Mouse (Mus musculus): Measurements from ENCODE around the gene Hist1h4i. TPM values are rescaled to one million over a fixed set of nuclear protein-coding genes. Genes with fewer than 3 reads are reported as not detected.
A peak's percentile ranks its signal among the peaks of the same experiment; 100 is the strongest.
"Not testable (repeated sequence)": the region's sequence is repeated elsewhere in the genome, so short reads cannot be mapped to it uniquely, and the experiment has no call there.

The Hist1h4i gene
- total and polyA plus RNA-seq, 2 experiments = 5.2 to 9.2 TPM

DNA sequence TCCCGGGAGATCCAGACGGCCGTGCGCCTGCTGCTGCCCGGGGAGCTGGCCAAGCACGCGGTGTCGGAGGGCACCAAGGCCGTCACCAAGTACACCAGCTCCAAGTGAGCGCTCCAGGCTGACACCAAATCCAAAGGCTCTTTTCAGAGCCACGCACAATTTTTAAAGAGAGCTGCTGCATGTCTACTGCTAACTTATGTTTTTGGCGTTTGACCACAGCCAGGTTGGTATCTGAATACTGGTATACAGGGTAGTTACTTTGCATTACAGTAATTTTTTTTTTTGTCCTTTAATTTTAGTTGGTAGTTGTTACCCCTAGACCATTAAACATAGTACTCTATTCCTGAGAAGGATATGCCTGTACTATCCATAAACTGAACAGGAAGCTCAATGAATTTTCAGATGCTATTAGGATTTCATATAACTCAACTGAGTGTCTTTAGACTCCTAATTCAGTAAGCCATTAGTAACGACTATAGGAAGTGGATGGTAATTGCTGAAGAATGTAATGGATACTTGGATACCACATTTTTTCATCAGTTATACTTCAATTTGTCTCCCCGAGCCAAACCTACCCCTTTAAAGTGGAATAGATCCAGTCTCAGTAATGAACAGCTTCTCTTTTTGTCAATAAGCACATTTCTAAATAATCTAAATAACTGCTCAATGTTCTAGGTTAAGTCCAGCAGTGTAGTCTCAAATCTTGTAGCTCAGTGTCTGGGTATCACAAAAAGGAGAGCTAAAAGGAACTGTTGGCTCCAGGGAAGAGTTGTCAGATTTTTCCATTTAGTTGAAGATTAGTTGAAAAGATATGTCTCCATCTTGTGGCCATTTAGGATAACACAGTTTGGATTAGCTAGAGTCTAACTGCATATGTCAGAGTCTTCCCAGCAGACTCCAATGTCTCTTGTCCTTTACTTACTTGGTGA is 2.6 kb upstream of the Hist1h4i start:
- peak; percentile 35 for TF ChIP-seq CTCF (IDR thresholded peaks at IDR 0.05; ENCODE audit: low read depth, low read length)
- TF ChIP-seq POLR2A (IDR thresholded peaks at IDR 0.05; ENCODE audit: extremely low read depth, insufficient read depth, low read length) = no peak
- Histone ChIP-seq H3K36me3 (ENCODE audit: control insufficient read depth, insufficient read depth, low read length) (no peaks in the 10 kb centered on the region), H3K9ac (ENCODE audit: low read depth, low read length) (peak overlapping the region; percentile 57; the same call in 1 of the 2 replicates), H3K27me3 (ENCODE audit: control insufficient read depth, insufficient read depth, low read length) (no peaks in the 10 kb centered on the region), H3K79me2 (ENCODE audit: control insufficient read depth, insufficient read depth, low read length) (no peaks in the 10 kb centered on the region), H3K4me3 (ENCODE audit: insufficient read depth, low read depth, low read length) (peak overlapping the region; percentile 39; the same call in 1 of the 2 replicates), H3K4me1 (ENCODE audit: control insufficient read depth, insufficient read depth, low read length) (peaks cover 11% of the 10 kb centered on the region), H3K27ac (replicated peaks; ENCODE audit: insufficient read depth, low read depth, low read length) (no peak overlapping the region)
- WGBS = 3% methylated on average over 13 of the region's 14 CpGs
- peak; percentile 73 for DNase-seq (ENCODE audit: extremely low read depth, low read depth, low spot score)

DNA sequence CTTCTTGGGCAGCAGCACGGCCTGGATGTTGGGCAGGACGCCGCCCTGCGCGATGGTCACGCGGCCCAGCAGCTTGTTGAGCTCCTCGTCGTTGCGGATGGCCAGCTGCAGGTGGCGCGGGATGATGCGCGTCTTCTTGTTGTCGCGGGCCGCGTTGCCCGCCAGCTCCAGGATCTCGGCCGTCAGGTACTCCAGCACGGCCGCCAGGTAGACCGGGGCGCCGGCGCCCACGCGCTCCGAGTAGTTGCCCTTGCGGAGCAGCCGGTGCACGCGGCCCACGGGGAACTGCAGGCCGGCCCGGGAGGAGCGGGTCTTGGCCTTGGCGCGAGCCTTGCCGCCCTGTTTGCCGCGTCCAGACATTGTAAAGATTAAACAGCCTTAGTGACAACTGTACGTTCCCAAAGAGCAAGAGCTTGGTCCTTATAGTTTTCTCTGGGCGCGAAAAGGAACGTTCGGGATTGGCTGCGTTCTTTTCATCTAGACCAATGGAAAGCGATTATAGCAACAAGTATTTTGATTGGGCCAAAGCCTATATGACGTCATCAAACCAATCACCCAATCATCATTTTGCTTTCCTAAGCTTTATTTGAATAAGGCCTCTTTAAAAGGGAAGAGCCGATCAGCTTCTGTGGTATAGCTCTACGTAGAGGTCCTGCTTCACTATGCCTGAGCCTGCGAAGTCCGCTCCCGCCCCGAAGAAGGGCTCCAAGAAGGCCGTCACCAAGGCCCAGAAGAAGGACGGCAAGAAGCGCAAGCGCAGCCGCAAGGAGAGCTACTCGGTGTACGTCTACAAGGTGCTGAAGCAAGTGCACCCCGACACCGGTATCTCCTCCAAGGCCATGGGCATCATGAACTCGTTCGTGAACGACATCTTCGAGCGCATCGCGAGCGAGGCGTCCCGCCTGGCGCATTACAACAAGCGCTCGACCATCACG is 1.7 kb upstream of the Hist1h4i start, which contains the start of the genes Hist1h2ag and Hist1h2bj:
Gene Hist1h2ag, minus strand, starts transcription at position 377 of the 935 bp plus-strand sequence.
Gene Hist1h2bj, plus strand, starts transcription at position 647 of the 935 bp plus-strand sequence.
- Histone ChIP-seq H3K9ac (ENCODE audit: low read depth, low read length) (peak within 1 kb of the TSS; percentile 57; the same call in 1 of the 2 replicates), H3K27ac (replicated peaks; ENCODE audit: insufficient read depth, low read depth, low read length) (peak within 1 kb of the TSS; percentile 74; the same call in 1 of the 2 replicates), H3K4me3 (ENCODE audit: insufficient read depth, low read depth, low read length) (peak within 1 kb of the TSS; percentile 60), H3K4me1 (ENCODE audit: control insufficient read depth, insufficient read depth, low read length) (peaks cover 11% of the 10 kb centered on the region)
- H3K27me3 ChIP-seq (ENCODE audit: control insufficient read depth, insufficient read depth, low read length); H3K79me2 ChIP-seq (ENCODE audit: control insufficient read depth, insufficient read depth, low read length); H3K36me3 ChIP-seq (ENCODE audit: control insufficient read depth, insufficient read depth, low read length): not testable (repeated sequence)
- TF ChIP-seq POLR2A (IDR thresholded peaks at IDR 0.05; ENCODE audit: extremely low read depth, insufficient read depth, low read length) = peak; percentile 42; the same call in 1 of the 2 replicates
- WGBS = under 1% methylated on average over 53 of the region's 80 CpGs
- peak; percentile 99 for DNase-seq (ENCODE audit: extremely low read depth, low read depth, low spot score)

DNA sequence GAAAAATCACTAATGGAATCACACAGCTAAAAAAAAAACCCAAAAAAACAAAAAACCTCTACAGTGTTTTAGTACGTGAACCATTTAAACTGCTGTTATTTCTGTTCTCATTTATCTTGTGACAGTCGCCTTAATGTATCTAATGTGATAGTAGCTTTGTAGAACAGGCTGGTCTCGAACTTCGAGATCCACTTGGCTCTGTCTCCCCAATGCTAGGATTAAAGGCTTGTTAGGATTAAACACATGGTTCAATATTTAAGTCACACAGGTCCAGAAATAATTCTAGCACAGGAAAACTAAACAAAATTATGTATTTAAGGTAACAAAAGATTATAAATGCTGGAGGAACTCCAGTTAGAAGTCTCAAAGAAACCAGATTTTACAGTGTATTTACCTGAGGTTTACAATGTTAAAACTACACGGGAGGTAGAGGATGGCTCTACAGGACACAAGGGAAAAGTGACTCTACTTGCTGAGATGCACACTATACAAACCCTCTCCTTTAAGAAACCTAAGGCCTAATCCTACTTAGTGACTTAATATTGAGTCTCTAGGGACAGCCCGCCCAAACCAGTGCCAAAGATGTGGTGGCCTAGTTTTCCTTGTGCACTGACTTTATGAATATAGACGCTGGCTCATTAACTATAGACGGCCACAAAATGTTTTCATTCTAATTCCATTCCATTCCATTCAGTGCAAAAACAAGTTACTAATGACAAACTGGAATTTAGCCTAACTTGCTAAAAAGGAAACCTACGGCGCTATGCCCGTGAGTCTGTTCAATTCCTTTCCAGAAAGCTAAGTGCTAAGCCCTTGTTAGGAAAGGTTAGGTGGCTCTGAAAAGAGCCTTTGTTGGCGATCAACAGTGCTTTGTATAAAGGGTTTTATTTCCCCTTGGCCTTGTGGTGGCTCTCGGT is 747 bp upstream of the Hist1h4i start:
- Histone ChIP-seq H3K79me2 (ENCODE audit: control insufficient read depth, insufficient read depth, low read length) (no peaks in the 10 kb centered on the region), H3K4me3 (ENCODE audit: insufficient read depth, low read depth, low read length) (0 out of 2 replicates have a peak overlapping the region, but pooled peaks have one; percentile 16), H3K27me3 (ENCODE audit: control insufficient read depth, insufficient read depth, low read length) (no peaks in the 10 kb centered on the region), H3K4me1 (ENCODE audit: control insufficient read depth, insufficient read depth, low read length) (peaks cover 11% of the 10 kb centered on the region), H3K27ac (replicated peaks; ENCODE audit: insufficient read depth, low read depth, low read length) (peak overlapping the region; percentile 74; the same call in 1 of the 2 replicates), H3K9ac (ENCODE audit: low read depth, low read length) (no peak overlapping the region), H3K36me3 (ENCODE audit: control insufficient read depth, insufficient read depth, low read length) (no peaks in the 10 kb centered on the region)
- DNase-seq (ENCODE audit: extremely low read depth, low read depth, low spot score) = no peak
- no peak for TF ChIP-seq POLR2A (IDR thresholded peaks at IDR 0.05; ENCODE audit: extremely low read depth, insufficient read depth, low read length)
- TF ChIP-seq CTCF (IDR thresholded peaks at IDR 0.05; ENCODE audit: low read depth, low read length) = no peak
- WGBS = 19% methylated on average over 13 of the region's 13 CpGs

DNA sequence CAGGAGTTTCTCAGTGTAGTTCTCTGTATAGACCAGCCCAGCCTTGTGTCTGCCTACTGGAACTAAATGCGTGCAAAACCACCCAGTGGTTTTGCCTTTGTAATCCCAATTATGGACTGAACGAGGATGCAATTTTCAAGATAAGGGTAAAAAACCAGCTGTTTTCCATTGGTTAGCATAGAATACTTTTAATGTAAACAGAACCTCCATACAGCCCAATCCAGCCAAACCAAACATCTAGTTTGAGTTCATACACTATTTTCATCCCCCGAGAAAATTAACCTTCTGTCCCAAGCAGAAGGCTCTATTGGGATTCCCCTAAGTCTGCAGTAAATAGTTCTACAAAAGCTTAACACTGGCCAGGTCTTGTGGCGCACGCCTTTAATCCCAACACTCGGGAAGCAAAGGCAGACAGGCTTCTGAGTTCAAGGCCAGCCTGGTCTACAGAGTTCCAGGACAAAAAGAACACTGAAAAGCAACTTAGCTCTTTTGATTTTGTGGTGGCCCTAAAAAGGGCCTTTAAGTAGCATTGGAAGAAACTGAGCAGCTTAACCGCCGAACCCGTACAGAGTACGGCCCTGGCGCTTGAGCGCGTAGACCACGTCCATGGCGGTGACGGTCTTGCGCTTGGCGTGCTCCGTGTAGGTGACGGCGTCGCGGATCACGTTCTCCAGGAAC is 559 bp downstream of the Hist1h4i start:
- no peaks in the 10 kb centered on the region for H3K79me2 ChIP-seq (ENCODE audit: control insufficient read depth, insufficient read depth, low read length)
- H3K4me1 ChIP-seq (ENCODE audit: control insufficient read depth, insufficient read depth, low read length) = peaks cover 15% of the 10 kb centered on the region
- H3K27me3 ChIP-seq (ENCODE audit: control insufficient read depth, insufficient read depth, low read length) = no peaks in the 10 kb centered on the region
- peak; percentile 49 for DNase-seq (ENCODE audit: extremely low read depth, low read depth, low spot score)
- peak overlapping the region; percentile 61 for H3K4me3 ChIP-seq (ENCODE audit: insufficient read depth, low read depth, low read length)
- H3K36me3 ChIP-seq (ENCODE audit: control insufficient read depth, insufficient read depth, low read length) = no peaks in the 10 kb centered on the region
- WGBS = 5% methylated on average over 24 of the region's 24 CpGs
- peak overlapping the region; percentile 0 for H3K9ac ChIP-seq (ENCODE audit: low read depth, low read length)
- H3K27ac ChIP-seq (replicated peaks; ENCODE audit: insufficient read depth, low read depth, low read length) = no peak overlapping the region; the same call in 1 of the 2 replicates
- TF ChIP-seq CTCF (IDR thresholded peaks at IDR 0.05; ENCODE audit: low read depth, low read length) = no peak
- no peak for TF ChIP-seq POLR2A (IDR thresholded peaks at IDR 0.05; ENCODE audit: extremely low read depth, insufficient read depth, low read length)

Measured in liver, adult 2 months (tissue).